Mouse (Mus musculus): Measurements from ENCODE around the gene Gm45716. TPM values are rescaled to one million over a fixed set of nuclear protein-coding genes. Genes with fewer than 3 reads are reported as not detected.

The Gm45716 gene
- polyA plus RNA-seq, 1 experiment from 2014 or later = 18.4 TPM

- 90% methylated on average over 16 of the region's 16 CpGs for WGBS
- no peak overlapping the region for H3K4me2 ChIP-seq
- no peak overlapping the region for H3K4me3 ChIP-seq (replicated peaks)
- no peak overlapping the region for H3K9ac ChIP-seq
- peaks cover 33% of the 10 kb centered on the region for H3K36me3 ChIP-seq (replicated peaks)
- H3K27ac ChIP-seq = no peak overlapping the region
- no peak for ATAC-seq (ENCODE audit: low FRiP score)
- H3K9me3 ChIP-seq = no peaks in the 10 kb centered on the region
- H3K27me3 ChIP-seq = no peaks in the 10 kb centered on the region
- peaks cover 9% of the 10 kb centered on the region; the same call in 1 of the 2 replicates for H3K4me1 ChIP-seq
These were observed 69.5 kb downstream of the Gm45716 start for GRCm38 (mm10) chr11:90256833-90257525.

- ATAC-seq (ENCODE audit: low FRiP score) = no peak
These were observed 70.9 kb downstream of the Gm45716 start for GRCm38 (mm10) chr11:90258321-90258927.

GRCm38 (mm10) chr11:90259071-90259470 lies 71.6 kb downstream of the Gm45716 start:
- ATAC-seq (ENCODE audit: low FRiP score) = no peak
- H3K4me2 ChIP-seq = no peak overlapping the region
- H3K9ac ChIP-seq = no peak overlapping the region
- no peak overlapping the region for H3K27ac ChIP-seq
- H3K36me3 ChIP-seq (replicated peaks) = peaks cover 54% of the 10 kb centered on the region
- 0 out of 2 replicates have a peak, but pooled peaks cover 2% of the 10 kb centered on the region for H3K4me1 ChIP-seq
- WGBS = 74% methylated on average over 4 of the region's 4 CpGs
- H3K9me3 ChIP-seq = no peaks in the 10 kb centered on the region
- H3K4me3 ChIP-seq (replicated peaks) = no peak overlapping the region
- no peaks in the 10 kb centered on the region for H3K27me3 ChIP-seq

More at GRCm38 (mm10) chr11:90258321-90258927, 70.9 kb downstream of the Gm45716 start:
- Histone ChIP-seq H3K4me1 (0 out of 2 replicates have a peak, but pooled peaks cover 2% of the 10 kb centered on the region), H3K9ac (no peak overlapping the region), H3K27me3 (no peaks in the 10 kb centered on the region), H3K36me3 (replicated peaks) (peaks cover 48% of the 10 kb centered on the region), H3K4me3 (replicated peaks) (no peak overlapping the region), H3K9me3 (no peaks in the 10 kb centered on the region), H3K4me2 (no peak overlapping the region), H3K27ac (no peak overlapping the region)
- 86% methylated on average over 10 of the region's 10 CpGs for WGBS

GRCm38 (mm10) chr11:90259826-90260225 lies 72.3 kb downstream of the Gm45716 start:
- 89% methylated on average over 9 of the region's 9 CpGs for WGBS
- no peak overlapping the region for H3K9ac ChIP-seq
- no peak overlapping the region for H3K4me2 ChIP-seq
- peaks cover 62% of the 10 kb centered on the region for H3K36me3 ChIP-seq (replicated peaks)
- 0 out of 2 replicates have a peak, but pooled peaks cover 2% of the 10 kb centered on the region for H3K4me1 ChIP-seq
- ATAC-seq (ENCODE audit: low FRiP score) = no peak
- H3K27ac ChIP-seq = no peak overlapping the region
- no peaks in the 10 kb centered on the region for H3K9me3 ChIP-seq
- no peak overlapping the region for H3K4me3 ChIP-seq (replicated peaks)
- no peaks in the 10 kb centered on the region for H3K27me3 ChIP-seq

GRCm38 (mm10) chr11:90264180-90264579 lies 76.7 kb downstream of the Gm45716 start:
- no peak overlapping the region for H3K27ac ChIP-seq
- H3K4me3 ChIP-seq (replicated peaks) = no peak overlapping the region
- H3K36me3 ChIP-seq (replicated peaks) = peaks cover 55% of the 10 kb centered on the region
- H3K9ac ChIP-seq = no peak overlapping the region
- no peak overlapping the region for H3K4me2 ChIP-seq
- WGBS = 84% methylated on average over 11 of the region's 11 CpGs
- H3K9me3 ChIP-seq = no peaks in the 10 kb centered on the region
- peaks cover 7% of the 10 kb centered on the region for H3K4me1 ChIP-seq
- no peak for ATAC-seq (ENCODE audit: low FRiP score)
- no peaks in the 10 kb centered on the region; the same call in 1 of the 2 replicates for H3K27me3 ChIP-seq

GRCm38 (mm10) chr11:90265581-90265980 lies 78.1 kb downstream of the Gm45716 start:
- H3K27ac ChIP-seq = no peak overlapping the region
- peaks cover 15% of the 10 kb centered on the region for H3K4me1 ChIP-seq
- H3K4me2 ChIP-seq = no peak overlapping the region
- whole genome bisulfite sequencing = 92% methylated on average over 7 of the region's 7 CpGs
- no peaks in the 10 kb centered on the region; the same call in 1 of the 2 replicates for H3K27me3 ChIP-seq
- no peak overlapping the region for H3K9ac ChIP-seq
- no peaks in the 10 kb centered on the region for H3K9me3 ChIP-seq
- ATAC-seq (ENCODE audit: low FRiP score) = no peak
- H3K36me3 ChIP-seq (replicated peaks) = peaks cover 45% of the 10 kb centered on the region
- no peak overlapping the region for H3K4me3 ChIP-seq (replicated peaks)

GRCm38 (mm10) chr11:90268934-90269333 lies 81.5 kb downstream of the Gm45716 start:
- Histone ChIP-seq H3K9me3 (no peaks in the 10 kb centered on the region), H3K4me1 (peaks cover 15% of the 10 kb centered on the region), H3K36me3 (replicated peaks) (peaks cover 32% of the 10 kb centered on the region), H3K27me3 (no peaks in the 10 kb centered on the region; the same call in 1 of the 2 replicates), H3K27ac (no peak overlapping the region), H3K4me3 (replicated peaks) (no peak overlapping the region), H3K9ac (peak overlapping the region; percentile 33; the same call in 1 of the 2 replicates), H3K4me2 (peak overlapping the region; percentile 22; the same call in 1 of the 2 replicates)
- ATAC-seq (ENCODE audit: low FRiP score) = no peak
- 78% methylated on average over 5 of the region's 5 CpGs for WGBS

- Histone ChIP-seq H3K36me3 (replicated peaks) (peaks cover 26% of the 10 kb centered on the region), H3K4me2 (peak overlapping the region; percentile 22), H3K9ac (peak overlapping the region; percentile 33; the same call in 1 of the 2 replicates), H3K4me3 (replicated peaks) (no peak overlapping the region), H3K4me1 (peaks cover 15% of the 10 kb centered on the region), H3K9me3 (no peaks in the 10 kb centered on the region), H3K27me3 (no peaks in the 10 kb centered on the region; the same call in 1 of the 2 replicates), H3K27ac (no peak overlapping the region)
- ATAC-seq (ENCODE audit: low FRiP score) = peak; percentile 72
- 29% methylated on average over 18 of the region's 18 CpGs for WGBS
These were observed 82.1 kb downstream of the Gm45716 start for GRCm38 (mm10) chr11:90269398-90270123.

- Histone ChIP-seq H3K9me3 (no peaks in the 10 kb centered on the region), H3K4me1 (peaks cover 15% of the 10 kb centered on the region), H3K27me3 (no peaks in the 10 kb centered on the region; the same call in 1 of the 2 replicates), H3K36me3 (replicated peaks) (peaks cover 22% of the 10 kb centered on the region), H3K27ac (no peak overlapping the region), H3K4me2 (no peak overlapping the region), H3K4me3 (replicated peaks) (no peak overlapping the region), H3K9ac (no peak overlapping the region)
- ATAC-seq (ENCODE audit: low FRiP score) = no peak
- 88% methylated on average over 11 of the region's 11 CpGs for WGBS
These were observed 82.8 kb downstream of the Gm45716 start for GRCm38 (mm10) chr11:90270132-90270877.

- WGBS = 23% methylated on average over 1 of the region's 1 CpGs
- Histone ChIP-seq H3K4me2 (no peak overlapping the region), H3K9me3 (no peaks in the 10 kb centered on the region), H3K9ac (no peak overlapping the region), H3K36me3 (replicated peaks) (peaks cover 24% of the 10 kb centered on the region), H3K27ac (no peak overlapping the region), H3K4me1 (peaks cover 8% of the 10 kb centered on the region), H3K4me3 (replicated peaks) (no peak overlapping the region), H3K27me3 (no peaks in the 10 kb centered on the region)
- no peak for ATAC-seq (ENCODE audit: low FRiP score)
These were observed 86.7 kb downstream of the Gm45716 start for GRCm38 (mm10) chr11:90274187-90274586.

- no peak overlapping the region for H3K9ac ChIP-seq
- 91% methylated on average over 7 of the region's 7 CpGs for WGBS
- H3K4me3 ChIP-seq (replicated peaks) = no peak overlapping the region
- no peak overlapping the region for H3K27ac ChIP-seq
- no peak overlapping the region for H3K4me2 ChIP-seq
- H3K27me3 ChIP-seq = no peaks in the 10 kb centered on the region
- H3K36me3 ChIP-seq (replicated peaks) = peaks cover 23% of the 10 kb centered on the region
- ATAC-seq (ENCODE audit: low FRiP score) = no peak
- H3K4me1 ChIP-seq = no peaks in the 10 kb centered on the region
- H3K9me3 ChIP-seq = no peaks in the 10 kb centered on the region
These were observed 88.2 kb downstream of the Gm45716 start for GRCm38 (mm10) chr11:90275663-90276062.
